8 mouse cellular contexts compared by ENCODE assay signal in the genomic region with DNA sequence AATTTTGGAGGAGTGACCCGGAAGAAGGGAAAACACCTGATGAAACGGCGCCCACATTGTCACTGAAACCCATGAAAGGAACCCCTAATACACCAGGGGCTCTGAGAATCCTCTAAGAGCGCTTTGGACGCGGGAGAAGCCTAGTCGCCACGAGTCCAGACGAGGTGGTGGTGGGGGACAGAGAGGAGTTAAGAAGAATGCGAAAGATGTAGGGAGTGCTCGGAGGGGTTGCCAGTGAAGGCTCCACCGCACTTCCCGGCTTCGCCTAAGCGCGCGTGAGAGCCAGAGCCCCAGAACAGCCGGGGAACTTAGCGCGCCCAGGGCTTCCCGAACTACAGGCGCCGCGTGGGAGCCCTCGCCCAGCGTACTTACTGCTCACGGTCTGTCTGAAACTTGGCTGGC. TPM values are rescaled to one million over a fixed set of nuclear protein-coding genes. Genes with fewer than 3 reads are reported as not detected.
DNase-seq lines count a peak whose midpoint lies in the region; ATAC-seq and TF ChIP-seq lines count a peak whose summit lies in the region.

No protein-coding gene starts in this region.

- H3K9ac ChIP-seq in embryonic facial prominence, embryonic 15.5 days, result peak overlapping the region; percentile 39; the same call in 1 of the 2 replicates
- H3K9ac ChIP-seq in kidney, postnatal 0 days (ENCODE audit: low read depth, low read length), result no peak overlapping the region
- no peak overlapping the region for H3K9ac ChIP-seq in midbrain, embryonic 16.5 days (ENCODE audit: low read depth, low read length)

- H3K9me3 ChIP-seq in embryonic facial prominence, embryonic 15.5 days (replicated peaks), result no peaks in the 10 kb centered on the region
- no peaks in the 10 kb centered on the region for H3K9me3 ChIP-seq in kidney, postnatal 0 days (replicated peaks; ENCODE audit: low read length)
- no peaks in the 10 kb centered on the region for H3K9me3 ChIP-seq in midbrain, embryonic 16.5 days (replicated peaks; ENCODE audit: control insufficient read depth, low read length, poor library complexity, severe bottlenecking)

- no peaks in the 10 kb centered on the region for H3K36me3 ChIP-seq in embryonic facial prominence, embryonic 15.5 days
- no peaks in the 10 kb centered on the region for H3K36me3 ChIP-seq in kidney, postnatal 0 days (ENCODE audit: insufficient read depth, low read length)
- H3K36me3 ChIP-seq in midbrain, embryonic 16.5 days (ENCODE audit: control insufficient read depth, insufficient read depth, low read length), result no peaks in the 10 kb centered on the region

- ATAC-seq in embryonic facial prominence, embryonic 15.5 days (ENCODE audit: insufficient number of reproducible peaks, low FRiP score, low TSS enrichment, low read depth), result no peak
- no peak for ATAC-seq in kidney, postnatal 0 days (replicated peaks; ENCODE audit: low FRiP score, low read depth)
- no peak for ATAC-seq in midbrain, embryonic 16.5 days

- H3K4me1 ChIP-seq in embryonic facial prominence, embryonic 15.5 days, result peaks cover 23% of the 10 kb centered on the region
- peaks cover 9% of the 10 kb centered on the region; the same call in 1 of the 2 replicates for H3K4me1 ChIP-seq in kidney, postnatal 0 days (replicated peaks; ENCODE audit: insufficient read depth, low read length)
- H3K4me1 ChIP-seq in midbrain, embryonic 16.5 days (ENCODE audit: control insufficient read depth, insufficient read depth, low read length), result peaks cover 29% of the 10 kb centered on the region

- peak; percentile 45 for DNase-seq in right cerebral cortex, adult 18-20 months
- DNase-seq in right cerebral cortex, postnatal 4 days, result no peak
- DNase-seq in kidney, postnatal 0 days (ENCODE audit: low spot score), result peak; percentile 40
- DNase-seq in left cerebral cortex, postnatal 4 days, result no peak
- DNase-seq in frontal cortex, postnatal 14 days (ENCODE audit: low spot score in 2 of 2), result no peak
- DNase-seq in testis, postnatal 10 days (ENCODE audit: low spot score), result no peak

- H3K4me2 ChIP-seq in embryonic facial prominence, embryonic 15.5 days (replicated peaks), result peak overlapping the region; percentile 94
- peak overlapping the region; percentile 95 for H3K4me2 ChIP-seq in kidney, postnatal 0 days (ENCODE audit: low read length)
- H3K4me2 ChIP-seq in midbrain, embryonic 16.5 days (ENCODE audit: low read length), result peak overlapping the region; percentile 100

- H3K27me3 ChIP-seq in embryonic facial prominence, embryonic 15.5 days, result peaks cover 44% of the 10 kb centered on the region
- peaks cover 27% of the 10 kb centered on the region for H3K27me3 ChIP-seq in kidney, postnatal 0 days (ENCODE audit: insufficient read depth, low read length)
- peaks cover 32% of the 10 kb centered on the region for H3K27me3 ChIP-seq in midbrain, embryonic 16.5 days (ENCODE audit: control insufficient read depth, insufficient read depth, low read depth, low read length)

- 1% methylated on average over 27 of the region's 27 CpGs for WGBS in embryonic facial prominence, embryonic 15.5 days
- WGBS in kidney, postnatal 0 days, result under 1% methylated on average over 27 of the region's 27 CpGs
- WGBS in midbrain, embryonic 16.5 days, result under 1% methylated on average over 27 of the region's 27 CpGs

- H3K27ac ChIP-seq in embryonic facial prominence, embryonic 15.5 days (replicated peaks), result peak overlapping the region; percentile 93
- H3K27ac ChIP-seq in kidney, postnatal 0 days, result no peak overlapping the region
- no peak overlapping the region for H3K27ac ChIP-seq in midbrain, embryonic 16.5 days (ENCODE audit: low read length)

- intact Hi-C loops in left cerebral cortex, postnatal 4 days (cut with DNase I), result no loop called here

- TF ChIP-seq CTCF in kidney, postnatal 0 days (IDR thresholded peaks at IDR 0.05; ENCODE audit: low read depth), result no peak

- H3K4me3 ChIP-seq in embryonic facial prominence, embryonic 15.5 days (replicated peaks), result peak overlapping the region; percentile 70
- peak overlapping the region; percentile 62 for H3K4me3 ChIP-seq in kidney, postnatal 0 days (replicated peaks; ENCODE audit: low read depth, low read length)
- peak overlapping the region; percentile 57 for H3K4me3 ChIP-seq in midbrain, embryonic 16.5 days (ENCODE audit: low read depth, low read length)

RNA-seq across cellular contexts. Expression of gene Satb2, which starts 7.7 kb away (rescaled TPM):
- 12.0 and 14.4 TPM in 2 replicates for polyA plus RNA-seq in embryonic facial prominence, embryonic 15.5 days (2015; fragmentation: Nextera tagmentation; extraction: Ambion mirVana)
- 2.2 and 2.8 TPM in 2 replicates for polyA plus RNA-seq in kidney, postnatal 0 days (2015; fragmentation: Nextera tagmentation; extraction: Ambion mirVana)
- polyA plus RNA-seq in midbrain, embryonic 16.5 days (2015; fragmentation: Nextera tagmentation; extraction: Ambion mirVana), result 0.92 and 1.6 TPM in 2 replicates
- total RNA-seq in left cerebral cortex, postnatal 4 days (2021), result 100 to 1,000 TPM; 265 to 341 TPM

Comparison
In these comparisons a context has a peak if more than half of its experiments do, and no peak if none do; other contexts are left out.
1. DNase-seq: peak in right cerebral cortex, adult 18-20 months (single experiment) and kidney, postnatal 0 days (single experiment); none in right cerebral cortex, postnatal 4 days (single experiment), left cerebral cortex, postnatal 4 days (single experiment), frontal cortex, postnatal 14 days (0 of 2) and testis, postnatal 10 days (single experiment).
2. Peak in every context shown above with its lines, with median percentiles within 50 percentile points of each other: H3K4me2 ChIP-seq and H3K4me3 ChIP-seq.